Mouse (Mus musculus) granulocyte monocyte progenitor cell, adult 5-6 weeks (primary cell): Measurements from ENCODE around the gene Gcn1l1. TPM values are rescaled to one million over a fixed set of nuclear protein-coding genes. Genes with fewer than 3 reads are reported as not detected.
"Not testable (repeated sequence)": the region's sequence is repeated elsewhere in the genome, so short reads cannot be mapped to it uniquely, and the experiment has no call there.

Experiments
- ATAC-seq: replicated peaks from 2 replicates; pipeline ENCODE4 v1.8.0; 2016; ENCODE audit warnings: mild to moderate bottlenecking, moderate TSS enrichment, inconsistent platforms; ENCODE audit not compliant: poor library complexity, severe bottlenecking
- total RNA-seq, 2 experiments: library from RNA; stranded (forward) in 1 of 2; stranded (reverse) in 1 of 2; fragments of 200-712, 200-1000 nt in 1 of 2; fragments of >200 nt in 1 of 2; fragmentation: Nextera tagmentation in 1 of 2; gene quantifications; 2 replicates each; pipeline ENCODE4 v1.2.3; 2014 to 2017

Gene Gcn1l1
- total RNA-seq (2014; fragmentation: Nextera tagmentation): 26.9 and 43.5 TPM in 2 replicates
- 33.4 and 37.4 TPM in 2 replicates for total RNA-seq (2017)

GRCm38 (mm10) chr5:115564737-115565393 is at the start of gene Gcn1l1:
Gene Gcn1l1 (plus strand): TSS chr5:115565254.
- ATAC-seq: peak; percentile 85

GRCm38 (mm10) chr5:115516081-115516907 is 48.8 kb upstream of the Gcn1l1 start:
- peak; percentile 84 for ATAC-seq

DNA sequence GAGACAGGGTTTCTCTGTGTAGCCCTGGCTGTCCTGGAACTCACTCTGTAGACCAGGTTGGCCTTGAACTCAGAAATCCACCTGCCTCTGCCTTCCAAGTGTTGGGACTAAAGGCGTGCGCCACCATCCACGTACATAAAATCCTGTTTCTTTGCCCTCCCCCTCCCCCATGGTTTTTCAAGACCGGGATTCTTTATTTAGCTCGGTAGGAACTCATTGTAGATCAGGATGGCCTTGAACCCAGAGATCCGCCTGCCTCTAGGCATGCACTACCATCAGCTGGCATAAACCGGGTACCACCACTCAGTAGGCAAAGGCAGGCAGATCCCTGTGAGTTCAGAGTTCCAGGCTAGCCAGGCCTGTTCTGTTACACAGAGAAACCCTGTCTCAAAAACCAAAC is 48.1 kb upstream of the Gcn1l1 start:
- no peak for ATAC-seq

DNA sequence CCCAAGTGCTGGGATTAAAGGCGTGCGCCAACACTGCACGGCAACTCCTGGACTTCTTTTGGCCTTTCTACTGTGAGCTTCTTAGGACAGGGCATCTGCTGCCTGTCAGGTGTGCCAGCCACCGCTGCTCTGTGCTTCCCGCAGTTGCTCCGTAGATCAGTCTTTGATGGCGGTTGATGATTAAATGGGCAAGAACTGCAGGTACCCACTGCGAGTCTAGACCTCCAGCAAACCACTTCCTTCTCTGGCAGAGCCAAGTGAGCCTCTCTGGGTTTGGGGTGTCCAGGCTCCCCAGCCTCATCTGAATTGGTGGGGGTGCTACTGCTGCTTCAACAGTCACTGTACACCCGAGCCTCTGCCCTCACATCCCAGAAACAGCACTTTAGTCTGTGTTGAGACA is 47.6 kb upstream of the Gcn1l1 start:
- no peak for ATAC-seq

DNA sequence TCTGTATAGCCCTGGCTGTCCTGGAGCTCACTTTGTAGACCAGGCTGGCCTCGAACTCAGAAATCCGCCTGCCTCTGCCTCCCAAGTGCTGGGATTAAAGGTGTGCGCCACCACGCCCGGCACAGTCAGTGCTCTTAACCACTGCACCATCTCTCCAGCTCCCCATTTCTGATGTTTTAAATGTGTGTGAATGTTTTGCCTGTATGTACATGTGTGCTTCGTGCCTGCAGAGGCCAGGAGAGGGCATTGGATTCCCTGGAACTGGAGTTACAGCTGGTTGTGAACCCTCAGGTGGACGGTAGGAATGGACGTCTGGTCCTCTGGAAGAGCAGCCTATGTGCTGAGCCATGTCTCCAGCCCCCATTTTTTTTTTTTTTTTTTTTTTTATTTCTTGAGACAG is 46.8 kb upstream of the Gcn1l1 start:
- ATAC-seq: not testable (repeated sequence)

- no peak for ATAC-seq
Observed at GRCm38 (mm10) chr5:115520325-115520869, 44.7 kb upstream of the Gcn1l1 start.

DNA sequence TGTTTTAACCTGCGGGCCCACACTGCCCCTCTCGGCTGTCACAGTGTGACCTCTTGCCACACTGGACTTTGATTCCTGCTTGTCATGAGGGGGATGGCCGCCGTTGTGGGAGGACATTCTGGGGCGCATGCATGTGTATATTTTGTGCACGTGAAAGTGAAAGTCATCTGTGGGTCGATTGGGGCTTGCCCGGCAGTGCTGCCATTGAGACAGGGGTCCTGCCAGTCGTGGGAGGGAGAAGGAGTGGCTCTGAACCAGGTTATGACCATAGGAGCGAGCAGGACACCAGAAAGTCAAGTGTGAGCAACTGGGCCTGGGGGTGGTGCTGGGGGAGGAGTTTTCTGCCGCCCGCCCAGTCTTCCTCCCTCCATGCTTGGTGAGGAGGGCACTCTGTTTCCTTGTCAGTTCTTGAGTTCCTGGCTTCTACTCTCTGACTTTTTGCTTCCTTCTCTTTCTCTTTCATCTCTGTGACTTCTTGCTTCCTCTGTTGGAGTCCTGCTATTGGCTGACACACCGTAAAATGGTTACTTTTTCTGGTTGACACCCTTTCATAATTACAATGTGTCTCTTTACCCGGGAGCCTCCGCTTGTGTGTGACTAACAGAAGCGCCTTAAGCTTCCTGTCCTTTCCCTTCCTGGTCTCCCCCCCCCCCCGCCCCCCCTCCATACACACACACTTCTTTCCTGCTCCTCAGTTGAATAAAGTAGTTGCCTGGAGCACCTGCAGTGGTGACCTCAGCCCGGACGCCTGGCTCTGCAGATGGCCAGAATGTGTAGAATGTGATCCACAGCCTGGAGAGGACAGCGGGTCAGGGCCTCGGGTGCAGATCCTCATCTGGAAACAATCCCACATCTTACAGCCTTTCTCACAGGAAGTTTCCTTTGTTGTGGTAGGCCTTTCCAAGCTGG is 43.2 kb upstream of the Gcn1l1 start:
- ATAC-seq: peak; percentile 69

GRCm38 (mm10) chr5:115522531-115522930 is 42.5 kb upstream of the Gcn1l1 start:
- no peak for ATAC-seq

GRCm38 (mm10) chr5:115522981-115523499 is 42.0 kb upstream of the Gcn1l1 start:
- no peak for ATAC-seq

DNA sequence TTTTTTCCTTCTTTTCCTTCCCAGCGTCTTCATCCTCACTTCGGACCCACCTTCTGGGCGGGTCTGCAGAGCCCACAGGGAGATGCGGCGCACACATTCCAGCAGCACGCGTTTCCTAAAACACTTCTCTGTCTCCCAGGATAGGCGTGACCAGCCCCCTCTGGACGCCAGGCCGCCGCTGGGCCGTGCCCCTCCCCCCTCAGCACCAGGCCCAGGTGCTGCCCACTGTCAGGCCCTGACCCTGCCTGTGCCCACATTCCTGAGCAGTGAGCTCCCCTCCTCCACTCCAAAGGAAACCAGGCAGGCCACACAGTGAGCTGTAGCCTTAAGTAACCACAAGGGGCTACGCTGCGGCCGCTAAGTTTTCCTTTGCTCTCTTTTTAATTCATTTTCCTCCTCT is 41.1 kb upstream of the Gcn1l1 start:
- 0 out of 2 replicates have a peak, but pooled peaks have one; percentile 8 for ATAC-seq

DNA sequence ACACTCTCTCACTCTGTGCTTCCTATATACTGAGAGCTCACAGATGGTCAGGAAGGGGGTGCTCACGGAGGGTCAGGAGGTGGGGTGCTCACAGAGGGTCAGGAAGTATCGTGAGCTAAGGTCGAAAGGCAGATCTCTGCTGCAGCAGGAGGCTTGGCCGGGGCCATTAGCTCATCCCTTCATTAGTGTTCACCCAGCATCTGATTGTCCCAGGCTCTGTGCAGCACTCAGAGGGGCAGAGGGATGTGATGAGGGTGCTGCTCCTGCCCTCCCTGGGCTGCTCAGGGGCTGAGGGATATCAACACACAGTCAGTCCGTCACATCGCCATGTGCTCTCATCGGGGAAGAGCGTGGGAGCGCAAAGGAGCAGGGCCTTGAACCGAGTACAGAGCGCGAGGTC is 40.6 kb upstream of the Gcn1l1 start:
- no peak for ATAC-seq

DNA sequence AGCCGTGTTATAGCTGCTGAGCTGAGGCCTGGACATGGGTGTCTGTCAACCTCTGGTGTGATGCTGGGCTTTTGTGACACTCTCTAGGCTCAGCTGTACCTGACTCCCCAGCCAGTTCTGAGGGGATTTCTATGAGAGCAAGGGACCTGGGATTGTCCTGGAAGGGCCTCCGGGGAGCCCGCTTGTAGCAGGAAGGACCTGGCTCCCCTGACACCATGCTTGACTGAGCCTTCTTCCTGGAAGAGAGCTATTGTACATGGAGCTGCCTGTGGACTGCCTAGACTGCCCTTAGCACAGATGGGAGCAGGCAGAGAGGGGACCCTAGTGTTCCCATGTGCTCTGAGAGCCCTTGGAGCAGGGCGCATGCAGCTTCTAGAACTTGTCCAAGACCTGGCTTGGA is 39.6 kb upstream of the Gcn1l1 start:
- ATAC-seq: no peak

DNA sequence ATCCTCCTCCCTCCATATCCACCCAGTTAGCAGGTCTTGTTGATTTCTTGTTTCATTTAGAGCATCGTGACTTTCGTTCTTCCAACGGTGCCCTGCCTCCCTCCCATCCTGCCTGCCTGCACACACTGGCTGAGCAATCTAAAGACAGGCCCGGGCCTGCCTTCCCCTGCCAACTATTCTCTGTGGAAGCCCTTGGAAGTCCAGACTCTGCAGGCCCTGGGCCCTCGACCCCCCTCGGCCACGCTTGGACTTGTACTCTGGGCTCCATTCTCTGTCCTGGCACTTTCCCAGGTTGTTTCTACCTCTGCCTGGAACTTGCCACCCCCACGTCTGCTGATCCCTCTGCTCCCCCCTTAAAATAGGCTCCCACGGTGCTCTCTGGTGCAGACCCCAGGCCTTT is 39.1 kb upstream of the Gcn1l1 start:
- ATAC-seq: no peak

GRCm38 (mm10) chr5:115526456-115527202 is 38.4 kb upstream of the Gcn1l1 start:
- ATAC-seq: no peak

- no peak for ATAC-seq
Observed at GRCm38 (mm10) chr5:115528128-115528527, 36.9 kb upstream of the Gcn1l1 start.

DNA sequence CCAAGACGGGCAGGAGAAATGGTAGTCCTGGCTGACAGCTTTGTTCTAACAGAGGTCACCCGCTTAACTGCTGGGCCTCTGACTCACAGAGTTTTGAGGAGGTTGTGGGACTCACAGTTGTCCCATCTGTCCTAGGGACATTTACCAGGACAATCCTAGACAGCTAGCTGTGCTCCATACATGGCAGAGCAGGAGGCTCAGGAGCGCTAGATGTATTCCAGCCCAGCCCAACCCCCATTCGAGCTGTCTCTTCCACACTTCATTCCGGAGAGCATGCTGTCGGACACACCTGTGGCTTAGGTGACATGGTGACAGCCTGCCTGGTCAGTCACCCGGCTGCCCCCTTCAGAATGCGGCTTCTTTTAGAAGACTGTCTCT is 35.7 kb upstream of the Gcn1l1 start:
- no peak for ATAC-seq

- peak; percentile 60 for ATAC-seq
Observed at GRCm38 (mm10) chr5:115529742-115530446, 35.2 kb upstream of the Gcn1l1 start.

- ATAC-seq: peak; percentile 50
Observed at GRCm38 (mm10) chr5:115530447-115530809, 34.6 kb upstream of the Gcn1l1 start.
